ENCODE assay signal across 18 mouse cellular contexts in genomic region chr15:83455637-83456036, GRCm38 (mm10). TPM values are rescaled to one million over a fixed set of nuclear protein-coding genes. Genes with fewer than 3 reads are reported as not detected.
A peak's percentile ranks its signal among the peaks of the same experiment; 100 is the strongest.
DNase-seq lines count a peak whose midpoint lies in the region; ATAC-seq and TF ChIP-seq lines count a peak whose summit lies in the region.
"Had no signal": no experiment of that assay in that cellular context is flagged by ENCODE, and none has a peak within 500 bp of the region (broad histone marks: within the 10 kb centered on the region; RNA-seq: fewer than 3 reads in every experiment).

No protein-coding gene starts in this region.

- H3K4me1 ChIP-seq in heart, postnatal 0 days (ENCODE audit: control insufficient read depth, insufficient read depth), result peaks cover 51% of the 10 kb centered on the region
- H3K4me1 ChIP-seq in lung, embryonic 14.5 days (ENCODE audit: insufficient read depth), result 0 out of 2 replicates have a peak, but pooled peaks cover 5% of the 10 kb centered on the region
- peaks cover 23% of the 10 kb centered on the region for H3K4me1 ChIP-seq in lung, adult 2 months (ENCODE audit: control insufficient read depth, insufficient read depth, low read length)
- H3K4me1 ChIP-seq in lung, postnatal 0 days (ENCODE audit: insufficient read depth, low read depth, low read length), result peaks cover 11% of the 10 kb centered on the region; the same call in 1 of the 2 replicates
- H3K4me1 ChIP-seq in small intestine, adult 2 months (ENCODE audit: control insufficient read depth, insufficient read depth, insufficient read length, low read length), result peaks cover 50% of the 10 kb centered on the region
- H3K4me1 ChIP-seq in midbrain, embryonic 16.5 days (ENCODE audit: control insufficient read depth, insufficient read depth, low read length), result peaks cover 6% of the 10 kb centered on the region; the same call in 1 of the 2 replicates
- H3K4me1 ChIP-seq: forebrain, embryonic 12.5 days had no signal

- TF ChIP-seq POLR2A in lung, adult 2 months (IDR thresholded peaks at IDR 0.05; ENCODE audit: borderline replicate concordance, extremely low read depth, low read depth, low read length), result no peak
- TF ChIP-seq POLR2A in small intestine, adult 2 months (IDR thresholded peaks at IDR 0.05; ENCODE audit: low read depth, low read length), result no peak

- H3K4me2 ChIP-seq in heart, postnatal 0 days (ENCODE audit: low read depth, low read length), result no peak overlapping the region
- no peak overlapping the region for H3K4me2 ChIP-seq in lung, embryonic 14.5 days
- H3K4me2 ChIP-seq in lung, postnatal 0 days (replicated peaks; ENCODE audit: low read depth, low read length), result no peak overlapping the region
- no peak overlapping the region for H3K4me2 ChIP-seq in midbrain, embryonic 16.5 days (ENCODE audit: low read length)
- H3K4me2 ChIP-seq: forebrain, embryonic 12.5 days; hindbrain, embryonic 13.5 days; limb, embryonic 15.5 days; midbrain, embryonic 13.5 days; stomach, embryonic 15.5 days had no signal

- no peaks in the 10 kb centered on the region for H3K27me3 ChIP-seq in heart, postnatal 0 days (ENCODE audit: control insufficient read depth, insufficient read depth, low read length)
- no peaks in the 10 kb centered on the region for H3K27me3 ChIP-seq in lung, embryonic 14.5 days (ENCODE audit: insufficient read depth, low read length)
- H3K27me3 ChIP-seq in lung, postnatal 0 days (replicated peaks; ENCODE audit: insufficient read depth, low read length), result no peaks in the 10 kb centered on the region
- H3K27me3 ChIP-seq in small intestine, adult 2 months (ENCODE audit: control insufficient read depth, insufficient read depth, low read length), result no peaks in the 10 kb centered on the region
- H3K27me3 ChIP-seq in midbrain, embryonic 16.5 days (ENCODE audit: control insufficient read depth, insufficient read depth, low read depth, low read length), result no peaks in the 10 kb centered on the region
- H3K27me3 ChIP-seq: forebrain, embryonic 12.5 days; hindbrain, embryonic 13.5 days; limb, embryonic 15.5 days; midbrain, embryonic 13.5 days; stomach, embryonic 15.5 days had no signal

- no peak for ATAC-seq in heart, postnatal 0 days (ENCODE audit: insufficient read depth, low read depth)
- no peak for ATAC-seq in lung, embryonic 14.5 days (ENCODE audit: insufficient read depth)
- ATAC-seq in lung, postnatal 0 days, result peak; percentile 43; the same call in 1 of the 2 replicates
- no peak for ATAC-seq in midbrain, embryonic 16.5 days
- no peak for ATAC-seq in monocyte, adult 5-6 weeks (replicated peaks; ENCODE audit: insufficient number of reproducible peaks, low FRiP score, low TSS enrichment, poor library complexity, severe bottlenecking)
- ATAC-seq: midbrain, embryonic 13.5 days had no signal

- H3K9me3 ChIP-seq in heart, postnatal 0 days (replicated peaks; ENCODE audit: control insufficient read depth, low read length), result no peaks in the 10 kb centered on the region
- no peaks in the 10 kb centered on the region for H3K9me3 ChIP-seq in lung, embryonic 14.5 days (ENCODE audit: low read depth, low read length)
- no peaks in the 10 kb centered on the region for H3K9me3 ChIP-seq in lung, postnatal 0 days (ENCODE audit: low read length)
- no peaks in the 10 kb centered on the region for H3K9me3 ChIP-seq in midbrain, embryonic 16.5 days (replicated peaks; ENCODE audit: control insufficient read depth, low read length, poor library complexity, severe bottlenecking)
- H3K9me3 ChIP-seq: forebrain, embryonic 12.5 days; hindbrain, embryonic 13.5 days; limb, embryonic 15.5 days; midbrain, embryonic 13.5 days; stomach, embryonic 15.5 days had no signal

- no peaks in the 10 kb centered on the region for H3K36me3 ChIP-seq in heart, postnatal 0 days (replicated peaks; ENCODE audit: control insufficient read depth, insufficient read depth, low read length)
- H3K36me3 ChIP-seq in lung, embryonic 14.5 days (ENCODE audit: insufficient read depth), result no peaks in the 10 kb centered on the region
- H3K36me3 ChIP-seq in lung, postnatal 0 days (ENCODE audit: insufficient read depth, low read length), result no peaks in the 10 kb centered on the region
- no peaks in the 10 kb centered on the region for H3K36me3 ChIP-seq in small intestine, adult 2 months (ENCODE audit: control insufficient read depth, insufficient read depth, low read length)
- H3K36me3 ChIP-seq in midbrain, embryonic 16.5 days (ENCODE audit: control insufficient read depth, insufficient read depth, low read length), result no peaks in the 10 kb centered on the region
- H3K36me3 ChIP-seq: forebrain, embryonic 12.5 days; hindbrain, embryonic 13.5 days; limb, embryonic 15.5 days; midbrain, embryonic 13.5 days; stomach, embryonic 15.5 days had no signal

- DNase-seq in heart, postnatal 0 days (ENCODE audit: low spot score), result no peak
- no peak for DNase-seq in heart, postnatal 25 days (ENCODE audit: low spot score)
- peak; percentile 23 for DNase-seq in lung, embryonic 14.5 days
- DNase-seq in lung, adult 2 months, result no peak
- DNase-seq in lung, postnatal 0 days (ENCODE audit: low spot score), result peak; percentile 41
- DNase-seq: adrenal gland, postnatal 10 days; cerebellum, adult 11-12 months; cerebellum, postnatal 25 days; heart, postnatal 10 days; thymus, adult 2 months had no signal

- H3K4me3 ChIP-seq in heart, postnatal 0 days (ENCODE audit: low read depth, low read length), result no peak overlapping the region
- H3K4me3 ChIP-seq in lung, embryonic 14.5 days (ENCODE audit: low read depth, low read length), result no peak overlapping the region
- H3K4me3 ChIP-seq in lung, adult 2 months (replicated peaks; ENCODE audit: extremely low read depth, low read depth, low read length), result no peak overlapping the region
- H3K4me3 ChIP-seq in lung, postnatal 0 days (ENCODE audit: low read depth, low read length), result no peak overlapping the region
- no peak overlapping the region for H3K4me3 ChIP-seq in small intestine, adult 2 months (ENCODE audit: low read depth, low read length)
- no peak overlapping the region for H3K4me3 ChIP-seq in midbrain, embryonic 16.5 days (ENCODE audit: low read depth, low read length)
- H3K4me3 ChIP-seq: forebrain, embryonic 12.5 days; hindbrain, embryonic 13.5 days; limb, embryonic 15.5 days; midbrain, embryonic 13.5 days; stomach, embryonic 15.5 days had no signal

- H3K9ac ChIP-seq in heart, postnatal 0 days (replicated peaks; ENCODE audit: low read depth, low read length), result no peak overlapping the region
- no peak overlapping the region for H3K9ac ChIP-seq in lung, embryonic 14.5 days
- no peak overlapping the region for H3K9ac ChIP-seq in lung, postnatal 0 days (replicated peaks; ENCODE audit: low read depth)
- H3K9ac ChIP-seq in midbrain, embryonic 16.5 days (ENCODE audit: low read depth, low read length), result no peak overlapping the region
- H3K9ac ChIP-seq: forebrain, embryonic 12.5 days; hindbrain, embryonic 13.5 days; limb, embryonic 15.5 days; midbrain, embryonic 13.5 days; stomach, embryonic 15.5 days had no signal

- TF ChIP-seq EP300 in heart, postnatal 0 days (IDR thresholded peaks at IDR 0.05; ENCODE audit: low read depth), result no peak
- TF ChIP-seq EP300 in lung, postnatal 0 days (IDR thresholded peaks at IDR 0.05), result no peak

- peak overlapping the region; percentile 34; the same call in 1 of the 2 replicates for H3K27ac ChIP-seq in heart, postnatal 0 days (ENCODE audit: low read depth)
- no peak overlapping the region for H3K27ac ChIP-seq in lung, embryonic 14.5 days (ENCODE audit: low read depth)
- H3K27ac ChIP-seq in lung, postnatal 0 days (ENCODE audit: low read length), result no peak overlapping the region
- H3K27ac ChIP-seq in small intestine, adult 2 months (ENCODE audit: insufficient read depth, low read depth, low read length), result 0 out of 2 replicates have a peak overlapping the region, but pooled peaks have one; percentile 0
- no peak overlapping the region for H3K27ac ChIP-seq in midbrain, embryonic 16.5 days (ENCODE audit: low read length)
- H3K27ac ChIP-seq: forebrain, embryonic 12.5 days; hindbrain, embryonic 13.5 days; limb, embryonic 15.5 days; midbrain, embryonic 13.5 days; stomach, embryonic 15.5 days had no signal

- WGBS in heart, postnatal 0 days, result 81% methylated on average over 5 of the region's 5 CpGs
- 89% methylated on average over 5 of the region's 5 CpGs for WGBS in lung, embryonic 14.5 days
- WGBS in lung, adult 2 months, result 70% methylated on average over 5 of the region's 5 CpGs
- WGBS in lung, postnatal 0 days, result 74% methylated on average over 5 of the region's 5 CpGs
- 75% methylated on average over 5 of the region's 5 CpGs for WGBS in small intestine, adult 2 months
- 94% methylated on average over 5 of the region's 5 CpGs for WGBS in midbrain, embryonic 16.5 days

- TF ChIP-seq CTCF in heart, postnatal 0 days (IDR thresholded peaks at IDR 0.05; ENCODE audit: low read depth), result no peak
- TF ChIP-seq CTCF in lung, embryonic 14.5 days (IDR thresholded peaks at IDR 0.05; ENCODE audit: low read depth), result no peak
- TF ChIP-seq CTCF in lung, adult 2 months (IDR thresholded peaks at IDR 0.05; ENCODE audit: insufficient read depth, low read length), result no peak
- TF ChIP-seq CTCF in lung, postnatal 0 days (IDR thresholded peaks at IDR 0.05), result no peak
- TF ChIP-seq CTCF in small intestine, adult 2 months (IDR thresholded peaks at IDR 0.05; ENCODE audit: extremely low read depth, insufficient read length, insufficient replicate concordance, low read depth, low read length), result no peak

- intact Hi-C loops in heart, postnatal 25 days (cut with DNase I), result no loop called here

RNA-seq across cellular contexts. Expression of gene Pacsin2, which starts 8.8 kb away (rescaled TPM):
- 65.0 and 78.0 TPM in 2 replicates for total RNA-seq in heart, postnatal 0 days (2014; rRNA removed; ENCODE audit: low replicate concordance)
- 53.0 and 63.3 TPM in 2 replicates for polyA plus RNA-seq in heart, postnatal 0 days (2015; fragmentation: Nextera tagmentation; extraction: Ambion mirVana)
- total RNA-seq in heart, postnatal 25 days (2021), result 100 to 1,000 TPM; 179 to 215 TPM
- polyA plus RNA-seq in lung, embryonic 14.5 days (2014; fragmentation: Nextera tagmentation; extraction: Ambion mirVana), result 62.3 and 63.8 TPM in 2 replicates
- polyA plus RNA-seq in lung, adult 2 months (2012; rRNA removed), result 61.4 and 85.2 TPM in 2 replicates
- polyA plus RNA-seq in lung, postnatal 0 days (2015; fragmentation: Nextera tagmentation; extraction: Ambion mirVana), result 46.7 and 51.7 TPM in 2 replicates
- polyA plus RNA-seq in small intestine, adult 2 months (2012; rRNA removed), result 32.5 and 73.5 TPM in 2 replicates
- 23.4 and 23.5 TPM in 2 replicates for polyA plus RNA-seq in midbrain, embryonic 16.5 days (2015; fragmentation: Nextera tagmentation; extraction: Ambion mirVana)
- 92.8 to 153 TPM (median 103 TPM) in 3 replicates for total RNA-seq in monocyte, adult 5-6 weeks (2017)

RNA-seq across cellular contexts. Expression of gene Ttll1, which starts 55.1 kb away (rescaled TPM):
- total RNA-seq in heart, postnatal 0 days (2014; rRNA removed; ENCODE audit: low replicate concordance), result 5.8 and 10.7 TPM in 2 replicates
- polyA plus RNA-seq in heart, postnatal 0 days (2015; fragmentation: Nextera tagmentation; extraction: Ambion mirVana), result 23.2 and 25.7 TPM in 2 replicates
- 10 to 100 TPM; 49.0 to 53.0 TPM for total RNA-seq in heart, postnatal 25 days (2021)
- 13.8 and 15.1 TPM in 2 replicates for polyA plus RNA-seq in lung, embryonic 14.5 days (2014; fragmentation: Nextera tagmentation; extraction: Ambion mirVana)
- 9.0 and 12.6 TPM in 2 replicates for polyA plus RNA-seq in lung, adult 2 months (2012; rRNA removed)
- polyA plus RNA-seq in lung, postnatal 0 days (2015; fragmentation: Nextera tagmentation; extraction: Ambion mirVana), result 13.8 and 13.9 TPM in 2 replicates
- polyA plus RNA-seq in small intestine, adult 2 months (2012; rRNA removed), result 2.3 and 3.1 TPM in 2 replicates
- polyA plus RNA-seq in midbrain, embryonic 16.5 days (2015; fragmentation: Nextera tagmentation; extraction: Ambion mirVana), result 130 TPM in 2 replicates
- total RNA-seq in monocyte, adult 5-6 weeks (2017), result 5.0 to 6.9 TPM (median 5.2 TPM) in 3 replicates

Comparison
In these comparisons a context has a peak if more than half of its experiments do, and no peak if none do; other contexts are left out.
1. DNase-seq: peak in lung, embryonic 14.5 days (single experiment) and lung, postnatal 0 days (single experiment); none in heart, postnatal 0 days (single experiment), heart, postnatal 25 days (single experiment) and lung, adult 2 months (single experiment).
2. H3K27ac ChIP-seq: peak in heart, postnatal 0 days (single experiment) and small intestine, adult 2 months (single experiment); none in lung, embryonic 14.5 days (single experiment), lung, postnatal 0 days (single experiment) and midbrain, embryonic 16.5 days (single experiment).